Mouse (Mus musculus) liver, embryonic 14.5 days (tissue): ENCODE data around the gene Casp8ap2.

Experiments
- CTCF ChIP-seq: IDR thresholded peaks from 2 replicates; pipeline ENCODE4 v1.5.1; 2016; ENCODE audit warnings: antibody characterized with exemption, low read depth, control low read depth
- EP300 ChIP-seq: IDR thresholded peaks from 2 replicates; pipeline ENCODE4 v1.6.1; 2016; ENCODE audit warnings: antibody characterized with exemption, low read depth

DNA sequence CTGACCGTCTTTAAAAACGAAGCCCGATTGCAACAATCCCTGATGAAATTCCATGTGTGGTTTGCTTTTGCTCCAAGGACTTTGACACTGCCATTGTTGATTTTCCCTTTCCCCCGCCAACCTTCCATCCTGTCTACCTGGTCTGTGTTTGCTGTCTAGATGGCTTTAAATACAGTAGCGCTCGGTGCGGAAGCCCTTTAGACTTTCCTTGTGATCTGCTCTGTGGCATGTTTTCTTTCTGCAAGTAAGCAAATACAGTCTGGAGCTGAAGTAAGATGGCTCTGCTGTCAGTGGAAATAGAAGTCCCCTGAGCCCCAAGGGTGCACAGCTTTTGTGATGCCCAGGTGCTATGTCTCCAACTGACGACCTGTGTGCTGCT, 44.3 kb upstream of the Casp8ap2 start:
- no peak for TF ChIP-seq CTCF
- TF ChIP-seq EP300, result no peak
